Mouse (Mus musculus) midbrain, embryonic 15.5 days (tissue): Measurements from ENCODE around the gene Tectb. TPM values are rescaled to one million over a fixed set of nuclear protein-coding genes. Genes with fewer than 3 reads are reported as not detected.
"Not testable (repeated sequence)": the region's sequence is repeated elsewhere in the genome, so short reads cannot be mapped to it uniquely, and the experiment has no call there.

Experiments
- ATAC-seq: fragments of 200-750 bp; cut with Nextera tagmentation; replicated peaks from 2 replicates; pipeline ENCODE4 v1.8.0; 2017; ENCODE audit warnings: moderate TSS enrichment
- H3K27ac ChIP-seq: fragments of 300-500 bp; sonication (generic); 2 replicates; pipeline ENCODE4 v1.5.1; 2015; ENCODE audit warnings: mild to moderate bottlenecking, inconsistent platforms
- H3K27me3 ChIP-seq: fragments of 300-500 bp; sonication (generic); replicated peaks from 2 replicates; pipeline ENCODE4 v1.6.1; 2015; ENCODE audit warnings: inconsistent platforms
- H3K36me3 ChIP-seq: fragments of 300-500 bp; sonication (generic); replicated peaks from 2 replicates; pipeline ENCODE4 v1.6.1; 2015; ENCODE audit warnings: inconsistent platforms
- H3K4me1 ChIP-seq: fragments of 300-500 bp; sonication (generic); 2 replicates; pipeline ENCODE4 v1.6.1; 2015; ENCODE audit warnings: inconsistent platforms
- H3K4me2 ChIP-seq: fragments of 300-500 bp; sonication (generic); 2 replicates; pipeline ENCODE4 v1.6.1; 2015; ENCODE audit warnings: inconsistent platforms, mild to moderate bottlenecking, moderate library complexity
- H3K4me3 ChIP-seq: fragments of 300-500 bp; sonication (generic); 2 replicates; pipeline ENCODE4 v1.5.1; 2015; ENCODE audit warnings: mild to moderate bottlenecking, inconsistent platforms
- H3K9ac ChIP-seq: fragments of 300-500 bp; sonication (generic); 2 replicates; pipeline ENCODE4 v1.6.1; 2015; ENCODE audit warnings: mild to moderate bottlenecking, inconsistent platforms
- H3K9me3 ChIP-seq: fragments of 300-500 bp; sonication (generic); 2 replicates; pipeline ENCODE4 v1.6.1; 2016; ENCODE audit warnings: inconsistent platforms
- WGBS: fragments of 180-500 bp; shearing (Covaris S2); methylation state at CpG from one replicate; pipeline ENCODE4 v1.1.7; 2015; ENCODE audit warnings: mixed read lengths; 5-methylcytosine and 5-hydroxymethylcytosine counted together
- polyA plus RNA-seq: library from polyadenylated mRNA; unstranded; fragments of >200 nt; fragmentation: Nextera tagmentation; extraction: Ambion mirVana; gene quantifications from 2 replicates; pipeline ENCODE4 v1.2.1, GENCODE M21; 2015

Gene Tectb
- polyA plus RNA-seq, 1 experiment from 2014 or later = 0.22 TPM

- no peaks in the 10 kb centered on the region for H3K9me3 ChIP-seq
- no peak for ATAC-seq
- peaks cover 10% of the 10 kb centered on the region; the same call in 1 of the 2 replicates for H3K4me1 ChIP-seq
- no peaks in the 10 kb centered on the region for H3K27me3 ChIP-seq
- WGBS = 82% methylated on average over 9 of the region's 9 CpGs
- no peak overlapping the region for H3K9ac ChIP-seq
- H3K4me2 ChIP-seq = no peak overlapping the region
- H3K4me3 ChIP-seq = no peak overlapping the region
- H3K27ac ChIP-seq = no peak overlapping the region
- H3K36me3 ChIP-seq = no peaks in the 10 kb centered on the region
These were observed 33.0 kb upstream of the Tectb start for GRCm38 (mm10) chr19:55147568-55147967.

- no peak overlapping the region for H3K4me2 ChIP-seq
- H3K27ac ChIP-seq = no peak overlapping the region
- no peak overlapping the region for H3K4me3 ChIP-seq
- H3K9me3 ChIP-seq = no peaks in the 10 kb centered on the region
- no peak for ATAC-seq
- H3K9ac ChIP-seq = no peak overlapping the region
- WGBS = 93% methylated on average over 6 of the region's 6 CpGs
- H3K36me3 ChIP-seq = no peaks in the 10 kb centered on the region
- H3K27me3 ChIP-seq = no peaks in the 10 kb centered on the region
- H3K4me1 ChIP-seq = peaks cover 9% of the 10 kb centered on the region; the same call in 1 of the 2 replicates
These were observed 32.4 kb upstream of the Tectb start for GRCm38 (mm10) chr19:55148109-55148508.

GRCm38 (mm10) chr19:55149646-55150045, 30.9 kb upstream of the Tectb start:
- Histone ChIP-seq H3K4me2 (no peak overlapping the region), H3K4me3 (no peak overlapping the region), H3K4me1 (no peaks in the 10 kb centered on the region), H3K27ac (no peak overlapping the region), H3K9ac (no peak overlapping the region), H3K9me3 (no peaks in the 10 kb centered on the region), H3K27me3 (no peaks in the 10 kb centered on the region), H3K36me3 (no peaks in the 10 kb centered on the region)
- 86% methylated on average over 6 of the region's 6 CpGs for WGBS
- ATAC-seq = no peak

- not testable (repeated sequence) for H3K27me3 ChIP-seq, H3K4me2 ChIP-seq, H3K27ac ChIP-seq, ATAC-seq, H3K4me3 ChIP-seq, H3K9ac ChIP-seq, H3K9me3 ChIP-seq, H3K4me1 ChIP-seq, H3K36me3 ChIP-seq
- 81% methylated on average over 6 of the region's 6 CpGs for WGBS
These were observed 28.3 kb upstream of the Tectb start for GRCm38 (mm10) chr19:55152274-55152673.

- Histone ChIP-seq H3K4me1 (no peaks in the 10 kb centered on the region), H3K27ac (no peak overlapping the region), H3K4me2 (no peak overlapping the region), H3K27me3 (no peaks in the 10 kb centered on the region), H3K4me3 (no peak overlapping the region), H3K9ac (no peak overlapping the region), H3K9me3 (no peaks in the 10 kb centered on the region), H3K36me3 (no peaks in the 10 kb centered on the region)
- WGBS = 91% methylated on average over 6 of the region's 6 CpGs
- ATAC-seq = no peak
These were observed 27.6 kb upstream of the Tectb start for GRCm38 (mm10) chr19:55152983-55153382.

GRCm38 (mm10) chr19:55157029-55157428, 23.5 kb upstream of the Tectb start:
- Histone ChIP-seq H3K9me3 (no peaks in the 10 kb centered on the region), H3K36me3 (no peaks in the 10 kb centered on the region), H3K4me2 (no peak overlapping the region), H3K27me3 (no peaks in the 10 kb centered on the region), H3K27ac (no peak overlapping the region), H3K4me3 (no peak overlapping the region), H3K9ac (no peak overlapping the region), H3K4me1 (no peaks in the 10 kb centered on the region)
- 87% methylated on average over 7 of the region's 7 CpGs for WGBS
- ATAC-seq = no peak

- no peak for ATAC-seq
These were observed 21.9 kb upstream of the Tectb start for GRCm38 (mm10) chr19:55158606-55159005.

GRCm38 (mm10) chr19:55159826-55160225, 20.7 kb upstream of the Tectb start:
- ATAC-seq = no peak
- no peaks in the 10 kb centered on the region for H3K9me3 ChIP-seq
- no peaks in the 10 kb centered on the region for H3K4me1 ChIP-seq
- no peaks in the 10 kb centered on the region for H3K36me3 ChIP-seq
- no peaks in the 10 kb centered on the region for H3K27me3 ChIP-seq
- no peak overlapping the region for H3K27ac ChIP-seq
- no peak overlapping the region for H3K4me2 ChIP-seq
- H3K9ac ChIP-seq = no peak overlapping the region
- WGBS = 87% methylated on average over 6 of the region's 6 CpGs
- H3K4me3 ChIP-seq = no peak overlapping the region

More at GRCm38 (mm10) chr19:55158606-55159005, 21.9 kb upstream of the Tectb start:
- Histone ChIP-seq H3K36me3 (no peaks in the 10 kb centered on the region), H3K4me2 (no peak overlapping the region), H3K9ac (no peak overlapping the region), H3K4me3 (no peak overlapping the region), H3K27me3 (no peaks in the 10 kb centered on the region), H3K9me3 (no peaks in the 10 kb centered on the region), H3K27ac (no peak overlapping the region), H3K4me1 (no peaks in the 10 kb centered on the region)
- 65% methylated on average over 8 of the region's 8 CpGs for WGBS

GRCm38 (mm10) chr19:55162271-55162670, 18.3 kb upstream of the Tectb start:
- Histone ChIP-seq H3K9me3 (no peaks in the 10 kb centered on the region), H3K27me3 (no peaks in the 10 kb centered on the region), H3K36me3 (no peaks in the 10 kb centered on the region), H3K9ac (no peak overlapping the region), H3K4me1 (no peaks in the 10 kb centered on the region), H3K4me2 (no peak overlapping the region), H3K27ac (no peak overlapping the region), H3K4me3 (no peak overlapping the region)
- WGBS = 72% methylated on average over 4 of the region's 4 CpGs
- no peak for ATAC-seq

GRCm38 (mm10) chr19:55164162-55164561, 16.4 kb upstream of the Tectb start:
- no peak overlapping the region for H3K27ac ChIP-seq
- no peak overlapping the region for H3K4me3 ChIP-seq
- no peaks in the 10 kb centered on the region for H3K4me1 ChIP-seq
- no peaks in the 10 kb centered on the region for H3K27me3 ChIP-seq
- H3K4me2 ChIP-seq = no peak overlapping the region
- no peaks in the 10 kb centered on the region for H3K9me3 ChIP-seq
- 85% methylated on average over 1 of the region's 1 CpGs for WGBS
- no peak overlapping the region for H3K9ac ChIP-seq
- no peaks in the 10 kb centered on the region for H3K36me3 ChIP-seq
- no peak for ATAC-seq

- no peaks in the 10 kb centered on the region for H3K4me1 ChIP-seq
- no peak overlapping the region for H3K9ac ChIP-seq
- H3K4me3 ChIP-seq = no peak overlapping the region
- no peak overlapping the region for H3K4me2 ChIP-seq
- 83% methylated on average over 1 of the region's 1 CpGs for WGBS
- H3K27ac ChIP-seq = no peak overlapping the region
- H3K27me3 ChIP-seq = no peaks in the 10 kb centered on the region
- no peaks in the 10 kb centered on the region for H3K36me3 ChIP-seq
- 0 out of 2 replicates have a peak, but pooled peaks cover 2% of the 10 kb centered on the region for H3K9me3 ChIP-seq
- no peak for ATAC-seq
These were observed 15.2 kb upstream of the Tectb start for GRCm38 (mm10) chr19:55165183-55165865.

GRCm38 (mm10) chr19:55165954-55166353, 14.6 kb upstream of the Tectb start:
- Histone ChIP-seq H3K27me3 (no peaks in the 10 kb centered on the region), H3K4me2 (no peak overlapping the region), H3K9ac (no peak overlapping the region), H3K4me3 (no peak overlapping the region), H3K27ac (no peak overlapping the region), H3K4me1 (no peaks in the 10 kb centered on the region), H3K36me3 (no peaks in the 10 kb centered on the region), H3K9me3 (0 out of 2 replicates have a peak, but pooled peaks cover 3% of the 10 kb centered on the region)
- 89% methylated on average over 4 of the region's 4 CpGs for WGBS
- no peak for ATAC-seq

- H3K27ac ChIP-seq = no peak overlapping the region
- no peak overlapping the region for H3K4me2 ChIP-seq
- 0 out of 2 replicates have a peak, but pooled peaks cover 3% of the 10 kb centered on the region for H3K9me3 ChIP-seq
- no peaks in the 10 kb centered on the region for H3K36me3 ChIP-seq
- no peak overlapping the region for H3K9ac ChIP-seq
- no peak for ATAC-seq
- WGBS = 89% methylated on average over 2 of the region's 2 CpGs
- no peaks in the 10 kb centered on the region for H3K27me3 ChIP-seq
- H3K4me3 ChIP-seq = no peak overlapping the region
- no peaks in the 10 kb centered on the region for H3K4me1 ChIP-seq
These were observed 13.8 kb upstream of the Tectb start for GRCm38 (mm10) chr19:55166741-55167140.
